Mouse (Mus musculus) 3T3-L1 (cell line): ENCODE data around the gene Tns4.

Source experiments
- DNase-seq: peaks from one replicate; pipeline ENCODE4 v3.0.0-alpha.2; 2015; ENCODE audit warnings: low read depth, low spot score

The Tns4 gene

DNA sequence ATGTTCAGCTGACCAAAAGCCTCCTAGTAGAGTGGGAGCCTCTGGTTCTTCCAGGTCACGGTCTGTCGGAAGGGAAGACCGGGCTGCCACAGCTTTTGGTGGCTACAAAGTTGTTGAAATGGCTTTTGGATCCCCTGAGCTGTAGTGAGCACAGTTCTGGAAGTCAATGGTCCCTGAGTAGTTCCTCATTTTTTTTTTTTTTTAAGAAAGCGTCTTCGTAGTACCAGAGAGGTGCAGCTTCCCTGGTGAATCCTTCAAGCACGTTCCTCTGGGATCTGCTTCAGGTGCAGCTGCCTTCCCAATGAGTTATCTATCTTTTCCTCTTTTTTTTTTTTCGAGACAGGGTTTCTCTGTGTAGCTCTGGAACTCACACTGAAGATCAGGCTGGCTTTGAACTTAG is 4.6 kb upstream of the Tns4 start:
- no peak for DNase-seq

- DNase-seq, result no peak
Measured at GRCm38 (mm10) chr11:99091666-99092065, 2.6 kb upstream of the Tns4 start.

GRCm38 (mm10) chr11:99090391-99090790 is 1.3 kb upstream of the Tns4 start:
- DNase-seq, result no peak

DNA sequence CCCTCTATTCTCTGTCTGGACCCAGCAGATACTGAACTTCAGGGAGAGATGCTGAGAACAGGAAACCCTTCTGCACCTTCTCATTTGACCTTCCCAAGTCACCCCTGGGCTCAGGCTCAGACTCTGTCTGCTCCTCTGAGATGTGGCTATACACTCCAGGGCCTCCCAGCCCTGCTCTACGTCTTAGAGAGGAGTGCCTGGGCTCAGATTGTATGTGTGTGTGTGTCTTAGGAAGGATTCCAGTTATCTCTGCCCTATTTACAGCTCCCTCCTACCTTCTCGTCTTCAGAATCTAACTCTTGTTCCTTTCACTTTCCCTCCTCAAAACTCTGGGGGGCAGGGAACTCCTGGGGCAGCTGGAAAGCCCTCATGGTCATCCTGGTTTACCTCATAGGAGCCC is 620 bp downstream of the Tns4 start:
- no peak for DNase-seq

GRCm38 (mm10) chr11:99084366-99084765 is 4.7 kb downstream of the Tns4 start:
- DNase-seq, result no peak

- DNase-seq, result no peak
Measured at GRCm38 (mm10) chr11:99083516-99083915, 5.6 kb downstream of the Tns4 start.

- peak; percentile 40 for DNase-seq
Measured at GRCm38 (mm10) chr11:99082098-99082497, 7.0 kb downstream of the Tns4 start.

- peak; percentile 73 for DNase-seq
Measured at GRCm38 (mm10) chr11:99081566-99081965, 7.5 kb downstream of the Tns4 start.

DNA sequence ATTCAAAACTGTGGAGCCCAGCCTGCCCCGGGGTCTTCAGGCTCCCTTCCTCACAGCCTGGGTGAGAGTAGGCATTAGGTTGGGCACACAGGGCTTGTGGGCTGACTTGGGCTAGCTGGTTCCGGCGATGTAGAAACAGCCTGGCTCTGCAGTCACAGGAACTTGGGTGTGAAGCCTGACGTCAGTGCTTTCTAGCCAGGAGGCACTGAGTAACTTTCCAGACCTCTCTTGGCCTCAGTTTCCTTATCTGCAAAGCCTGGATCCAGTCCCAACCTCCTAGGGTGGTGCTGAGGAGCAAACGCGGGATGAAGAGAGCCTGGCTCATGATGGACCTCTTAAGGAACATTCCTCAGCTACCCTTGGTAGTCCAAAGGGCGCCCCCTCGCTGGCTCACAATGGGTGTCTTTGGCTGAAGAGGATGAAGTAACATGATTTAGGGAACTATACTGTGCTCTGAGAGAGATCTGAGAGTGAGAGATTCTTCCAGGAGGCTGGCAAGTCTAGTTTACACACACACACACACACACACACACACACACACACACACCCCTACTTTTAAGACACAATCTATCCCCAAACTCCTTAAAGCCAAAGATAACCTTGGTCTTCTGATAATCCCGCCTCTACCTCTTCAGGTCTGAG is 8.1 kb downstream of the Tns4 start:
- no peak for DNase-seq

GRCm38 (mm10) chr11:99077869-99078268 is 11.2 kb downstream of the Tns4 start:
- DNase-seq, result no peak

- peak; percentile 95 for DNase-seq
Measured at GRCm38 (mm10) chr11:99076744-99077319, 12.3 kb downstream of the Tns4 start.

- no peak for DNase-seq
Measured at GRCm38 (mm10) chr11:99073781-99074180, 15.3 kb downstream of the Tns4 start.

GRCm38 (mm10) chr11:99071866-99072265 is 17.2 kb downstream of the Tns4 start:
- DNase-seq, result no peak

- no peak for DNase-seq
Measured at GRCm38 (mm10) chr11:99068455-99068854, 20.7 kb downstream of the Tns4 start.

DNA sequence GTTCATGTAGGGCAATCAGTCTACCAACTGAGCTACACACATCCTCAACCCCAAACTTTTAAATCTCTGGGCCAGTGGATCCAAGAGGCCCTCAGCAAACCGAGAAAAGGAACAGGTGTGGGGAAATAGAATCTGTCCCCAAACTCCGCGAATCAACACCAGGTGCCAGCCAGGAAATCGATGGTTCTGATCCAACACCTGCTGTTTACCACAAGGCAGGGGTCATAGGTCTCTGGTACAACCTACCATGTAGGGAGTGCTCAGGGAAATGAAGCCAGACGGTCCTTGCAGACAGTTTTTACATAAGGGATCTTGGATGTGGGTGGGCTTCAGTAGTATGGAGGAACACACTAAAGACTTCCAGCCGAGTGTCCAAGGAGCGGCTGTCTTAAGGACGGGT is 21.5 kb downstream of the Tns4 start:
- no peak for DNase-seq

GRCm38 (mm10) chr11:99065979-99066378 is 23.1 kb downstream of the Tns4 start:
- DNase-seq, result peak; percentile 95

DNA sequence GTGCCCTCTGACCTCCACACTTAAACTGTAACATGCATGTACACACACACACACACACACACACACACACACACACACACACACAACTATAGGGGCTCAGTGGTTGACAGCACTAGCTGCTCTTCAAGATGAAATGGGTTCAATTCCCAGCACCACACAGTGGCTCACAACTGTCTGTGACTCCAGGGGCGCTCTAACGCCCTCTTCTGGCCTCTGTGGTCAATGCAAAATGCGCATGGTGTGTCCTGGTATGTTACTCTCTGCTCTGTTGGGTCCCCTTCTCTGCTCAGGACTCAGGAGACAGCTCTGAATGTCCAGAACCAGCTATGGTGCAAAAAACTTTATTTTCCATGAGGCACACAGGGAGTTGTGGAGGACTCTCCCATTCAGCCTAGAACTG is 23.8 kb downstream of the Tns4 start:
- no peak for DNase-seq

GRCm38 (mm10) chr11:99063406-99064131 is 25.5 kb downstream of the Tns4 start:
- no peak for DNase-seq

DNA sequence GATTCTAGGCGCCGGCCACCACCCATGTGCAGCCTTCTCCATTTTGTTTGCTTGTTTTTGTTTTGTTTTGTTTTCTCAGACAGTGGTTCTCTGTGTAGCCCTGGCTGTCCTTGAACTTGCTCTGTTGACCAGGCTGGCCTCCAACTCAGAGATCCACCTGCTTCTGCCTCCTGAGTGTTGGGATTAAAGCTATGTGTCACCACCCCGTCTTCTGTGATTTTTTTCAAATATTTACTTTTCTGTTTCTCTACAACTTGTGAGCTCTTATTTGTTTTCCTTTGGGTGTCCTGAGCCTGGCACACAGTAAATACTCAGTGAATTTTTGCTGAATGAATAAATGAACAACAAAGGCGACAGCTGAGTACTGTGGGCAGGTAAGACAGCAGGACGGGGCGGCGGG is 26.4 kb downstream of the Tns4 start:
- no peak for DNase-seq

DNA sequence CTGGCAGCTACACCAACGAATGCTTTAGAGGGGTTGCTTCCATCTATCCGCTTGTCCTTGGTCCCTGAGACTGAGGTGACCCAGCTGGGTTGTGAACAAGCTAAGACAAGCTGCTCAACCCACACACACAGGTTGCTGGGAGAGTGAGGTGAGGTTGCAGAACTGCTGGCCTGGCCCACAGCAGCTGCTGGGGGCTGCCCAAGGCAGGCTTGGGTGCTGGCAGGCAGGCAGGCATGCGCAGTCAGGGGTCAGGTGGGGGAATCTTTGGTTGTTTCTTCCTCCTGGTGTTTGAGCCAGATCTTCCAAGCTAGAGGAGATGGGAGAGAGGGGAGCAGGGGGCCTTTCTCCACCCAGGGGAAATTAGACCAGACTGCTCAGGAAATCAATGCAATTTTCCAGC is 28.7 kb downstream of the Tns4 start:
- no peak for DNase-seq

- DNase-seq, result no peak
Measured at GRCm38 (mm10) chr11:99055571-99056452, 33.3 kb downstream of the Tns4 start.

DNA sequence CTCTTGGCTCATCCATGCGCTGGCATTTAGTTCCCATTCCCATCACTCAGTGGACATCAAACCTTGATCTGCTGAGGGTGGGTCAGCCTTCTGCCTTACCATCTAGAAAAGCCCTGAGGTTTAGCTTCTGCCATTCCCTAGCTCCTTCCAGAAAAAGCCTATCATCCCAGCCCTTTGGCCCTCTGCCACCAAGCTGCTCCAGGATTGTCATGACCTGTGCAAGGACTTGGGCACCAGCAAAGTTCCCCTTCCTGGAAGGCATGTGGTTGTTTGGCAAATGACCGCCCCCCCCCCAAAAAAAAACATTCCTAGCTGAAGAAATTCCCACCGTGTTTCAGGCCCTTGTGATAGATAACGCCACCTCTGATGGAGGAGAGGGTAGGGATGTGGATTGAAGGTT is 34.0 kb downstream of the Tns4 start:
- peak; percentile 36 for DNase-seq
